Mouse (Mus musculus) ES-E14 (cell line): ENCODE data around the gene Csf2rb. TPM values are rescaled to one million over a fixed set of nuclear protein-coding genes. Genes with fewer than 3 reads are reported as not detected.

Experiments
- DNase-seq: peaks from one replicate; pipeline ENCODE4 v3.0.0-alpha.2; 2013; ENCODE audit warnings: low read depth, low spot score
- H3K27ac ChIP-seq: 2 replicates; pipeline ENCODE4 v1.5.1; 2012; ENCODE audit warnings: low read depth, mild to moderate bottlenecking, low read length, moderate library complexity, mixed read lengths; ENCODE audit not compliant: poor library complexity, insufficient read depth, severe bottlenecking
- H3K36me3 ChIP-seq: 2 replicates; pipeline ENCODE4 v1.6.1; 2012; ENCODE audit warnings: mild to moderate bottlenecking, low read length, moderate library complexity, mixed read lengths; ENCODE audit not compliant: control insufficient read depth, poor library complexity, insufficient read depth, severe bottlenecking
- H3K4me1 ChIP-seq, 2 experiments: fragments of 150-350 bp in 1 of 2; sonication (generic) in 1 of 2; 2 replicates each; pipeline ENCODE4 v1.6.1; 2012; ENCODE audit warnings: low read length in 2 of 2, mild to moderate bottlenecking in 1 of 2, mixed read lengths in 1 of 2; ENCODE audit not compliant: control insufficient read depth in 2 of 2, insufficient read depth in 2 of 2, poor library complexity in 1 of 2
- H3K4me3 ChIP-seq, 2 experiments: fragments of 150-350 bp in 1 of 2; sonication (generic) in 1 of 2; 2 replicates each; pipeline ENCODE4 v1.5.1; 2012; ENCODE audit warnings: low read length in 2 of 2, low read depth in 1 of 2, mild to moderate bottlenecking in 1 of 2, mixed read lengths in 1 of 2; ENCODE audit not compliant: insufficient read depth in 1 of 2, poor library complexity in 1 of 2, severe bottlenecking in 1 of 2
- H3K9ac ChIP-seq: 2 replicates; pipeline ENCODE4 v1.6.1; 2012; ENCODE audit warnings: low read depth, mild to moderate bottlenecking, low read length, mixed read lengths; ENCODE audit not compliant: poor library complexity, insufficient read depth, severe bottlenecking
- H3K9me3 ChIP-seq: fragments of 150-350 bp; sonication (generic); 2 replicates; pipeline ENCODE4 v1.6.1; 2012; ENCODE audit warnings: low read depth, mild to moderate bottlenecking, low read length; ENCODE audit not compliant: control insufficient read depth, insufficient read depth
- CHD2 ChIP-seq: IDR thresholded peaks from 2 replicates; pipeline ENCODE4 v1.6.1; 2014; ENCODE audit warnings: mild to moderate bottlenecking, low read depth, low read length, inconsistent platforms
- HCFC1 ChIP-seq: IDR thresholded peaks from 2 replicates; pipeline ENCODE4 v1.6.1; 2012; ENCODE audit warnings: low read length, inconsistent platforms, borderline replicate concordance; ENCODE audit not compliant: insufficient read depth
- MAFK ChIP-seq: IDR thresholded peaks from 2 replicates; pipeline ENCODE4 v1.6.1; 2014; ENCODE audit warnings: mild to moderate bottlenecking, low read depth, low read length, inconsistent platforms; ENCODE audit not compliant: insufficient read depth
- ZC3H11A ChIP-seq: IDR thresholded peaks from 2 replicates; pipeline ENCODE4 v1.6.1; 2012; ENCODE audit warnings: low read depth, mild to moderate bottlenecking, inconsistent platforms, low read length, borderline replicate concordance
- ZNF384 ChIP-seq: IDR thresholded peaks from 2 replicates; pipeline ENCODE4 v1.6.1; 2012; ENCODE audit warnings: low read depth, low read length, inconsistent platforms
- in situ Hi-C, 2 experiments: fragments of 600-800 bp; cut with MboI; formaldehyde crosslinking; loops; one replicate each; pipeline ENCODE4 v1.15.1; 2025; ENCODE audit warnings: low sequenced_read_pairs in 2 of 2, inconsistent platforms in 1 of 2; ENCODE audit not compliant: unreplicated experiment in 2 of 2
- total RNA-seq: library from RNA; depleted of rRNA; stranded (reverse); fragments of 300-350 nt; gene quantifications from 2 replicates; pipeline ENCODE4 v1.2.3, GENCODE M21; 2012; rRNA removed

Gene Csf2rb
- total RNA-seq, 1 experiment, result 1.1 TPM

GRCm38 (mm10) chr15:78401921-78402320, 76.4 kb downstream of the Csf2rb start:
- H3K9ac ChIP-seq, result no peak overlapping the region
- H3K9me3 ChIP-seq, result no peaks in the 10 kb centered on the region
- H3K36me3 ChIP-seq, result peaks cover 2% of the 10 kb centered on the region; the same call in 1 of the 2 replicates
- TF ChIP-seq MAFK (no peak), ZNF384 (no peak), HCFC1 (no peak)
- H3K27ac ChIP-seq, result no peak overlapping the region
- H3K4me1 ChIP-seq, result peaks cover 4 to 18% of the 10 kb centered on the region in 2 experiments; a peak in 2 of 4 replicates
- no peak overlapping the region for H3K4me3 ChIP-seq
- in situ Hi-C loops, result no loop called here
- DNase-seq, result no peak

GRCm38 (mm10) chr15:78402423-78402822, 76.9 kb downstream of the Csf2rb start:
- no peak overlapping the region for H3K4me3 ChIP-seq
- H3K9me3 ChIP-seq, result no peaks in the 10 kb centered on the region
- no peak overlapping the region for H3K27ac ChIP-seq
- H3K36me3 ChIP-seq, result peaks cover 2% of the 10 kb centered on the region; the same call in 1 of the 2 replicates
- no peak overlapping the region for H3K9ac ChIP-seq
- peaks cover 4 to 19% of the 10 kb centered on the region in 2 experiments; a peak in 2 of 4 replicates for H3K4me1 ChIP-seq
- in situ Hi-C loops, result no loop called here
- DNase-seq, result no peak
- no peak for TF ChIP-seq ZNF384
- no peak for TF ChIP-seq HCFC1
- no peak for TF ChIP-seq MAFK
- TF ChIP-seq CHD2, result no peak
- TF ChIP-seq ZC3H11A, result no peak

DNA sequence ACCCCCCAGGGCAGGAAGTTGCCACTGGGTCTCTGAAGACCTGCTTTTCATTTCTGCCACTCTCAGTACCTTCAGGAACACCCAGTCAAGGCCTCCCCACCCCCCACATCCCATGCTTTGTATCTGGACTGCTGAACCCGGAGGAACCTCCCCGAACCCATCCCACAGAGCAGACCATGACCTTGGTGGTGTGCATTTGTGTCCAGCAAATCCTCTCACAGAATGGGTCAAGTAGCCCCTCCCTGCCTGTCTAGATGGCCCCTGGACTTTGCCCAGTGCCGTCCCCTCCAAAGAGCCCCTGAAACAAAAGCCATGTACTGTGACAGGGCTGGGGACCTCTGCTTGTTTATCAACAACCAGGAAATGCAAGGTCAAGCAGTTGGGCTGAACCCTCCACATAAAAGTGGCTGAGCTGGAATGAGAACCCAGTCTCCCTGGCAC, 77.8 kb downstream of the Csf2rb start:
- 0 out of 4 replicates have a peak overlapping the region, but pooled peaks of 1 of the 2 experiments have one; percentile 20 for H3K4me3 ChIP-seq
- in situ Hi-C loops, result no loop called here
- DNase-seq, result peak; percentile 37
- peaks cover 2% of the 10 kb centered on the region; the same call in 1 of the 2 replicates for H3K36me3 ChIP-seq
- peak overlapping the region; percentile 26; the same call in 1 of the 2 replicates for H3K27ac ChIP-seq
- TF ChIP-seq CHD2 (no peak), HCFC1 (no peak), ZC3H11A (no peak), ZNF384 (no peak), MAFK (no peak)
- peaks cover 4 to 19% of the 10 kb centered on the region in 2 experiments; a peak in 2 of 4 replicates for H3K4me1 ChIP-seq
- H3K9me3 ChIP-seq, result no peaks in the 10 kb centered on the region
- H3K9ac ChIP-seq, result peak overlapping the region; percentile 30; the same call in 1 of the 2 replicates

Other genes with a start within 250 kb of the Csf2rb start
- not detected in 2 replicates for gene Cacng2, start 205.7 kb upstream of the Csf2rb start, total RNA-seq
- gene Ift27, start 151.6 kb upstream of the Csf2rb start, total RNA-seq, result 12.6 and 12.8 TPM in 2 replicates
- gene Pvalb, start 119.4 kb upstream of the Csf2rb start, total RNA-seq, result not detected in 2 replicates
- gene Ncf4, start 81.0 kb upstream of the Csf2rb start, total RNA-seq, result 0.31 TPM in 1 of 2 replicates, not detected in the other
- gene Csf2rb2, start 20.0 kb upstream of the Csf2rb start, total RNA-seq, result 0.09 TPM in 1 of 2 replicates, not detected in the other
- not detected in 2 replicates for gene Tex33, start 70.2 kb downstream of the Csf2rb start, total RNA-seq
- 14.9 and 22.4 TPM in 2 replicates for gene Tst, start 80.2 kb downstream of the Csf2rb start, total RNA-seq
- 15.1 and 18.8 TPM in 2 replicates for gene Mpst, start 80.7 kb downstream of the Csf2rb start, total RNA-seq
- gene Kctd17, start 102.8 kb downstream of the Csf2rb start, total RNA-seq, result 24.7 and 28.0 TPM in 2 replicates
- 0.49 and 0.63 TPM in 2 replicates for gene Tmprss6, start 142.9 kb downstream of the Csf2rb start, total RNA-seq
- gene Il2rb, start 169.5 kb downstream of the Csf2rb start, total RNA-seq, result 0.62 TPM in 1 of 2 replicates, not detected in the other
- gene C1qtnf6, start 205.7 kb downstream of the Csf2rb start, total RNA-seq, result 1.1 and 1.8 TPM in 2 replicates
- gene Sstr3, start 218.9 kb downstream of the Csf2rb start, total RNA-seq, result 0.11 and 0.18 TPM in 2 replicates
- 2.6 and 2.9 TPM in 2 replicates for gene Rac2, start 247.0 kb downstream of the Csf2rb start, total RNA-seq